Mouse (Mus musculus): ENCODE data around the gene Vmn1r36. TPM values are rescaled to one million over a fixed set of nuclear protein-coding genes. Genes with fewer than 3 reads are reported as not detected.
"Not testable (repeated sequence)": the region's sequence is repeated elsewhere in the genome, so short reads cannot be mapped to it uniquely, and the experiment has no call there.

The Vmn1r36 gene
- polyA plus RNA-seq (2016; fragmentation: Nextera tagmentation; extraction: Ambion mirVana) = not detected in 2 replicates

DNA sequence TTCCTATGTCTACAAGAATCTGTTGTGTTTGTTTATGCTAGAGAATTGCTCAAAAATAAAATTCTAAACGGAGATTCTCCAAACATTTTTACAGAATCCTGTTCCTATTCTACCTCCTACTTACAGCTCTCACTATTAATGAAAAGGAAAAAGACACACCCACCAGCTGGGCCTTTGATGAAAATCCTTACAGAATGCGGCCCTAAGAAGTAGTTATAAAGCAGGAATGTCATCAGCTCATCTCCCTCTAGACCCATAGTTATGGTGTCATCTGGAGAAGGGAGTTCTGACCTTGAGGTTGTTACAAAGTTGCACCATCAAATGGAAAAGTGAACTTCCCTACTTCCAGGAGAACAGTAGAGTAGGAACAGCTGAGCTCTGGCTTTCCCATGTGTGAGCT, at the start of gene Vmn1r36:
TSS of gene Vmn1r36 (minus strand) at position 101 of the 400 bp plus-strand sequence.
- not testable (repeated sequence) for H3K36me3 ChIP-seq; H3K4me3 ChIP-seq (replicated peaks); H3K4me1 ChIP-seq (replicated peaks); H3K9me3 ChIP-seq; H3K27me3 ChIP-seq; ATAC-seq (ENCODE audit: insufficient number of reproducible peaks, insufficient read depth, low FRiP score, low TSS enrichment, low read depth); H3K4me2 ChIP-seq; H3K9ac ChIP-seq (replicated peaks); H3K27ac ChIP-seq
- 73% methylated on average over 2 of the region's 2 CpGs for WGBS

- not testable (repeated sequence) for H3K4me2 ChIP-seq; H3K27me3 ChIP-seq; H3K9ac ChIP-seq (replicated peaks); H3K36me3 ChIP-seq; H3K9me3 ChIP-seq; H3K4me3 ChIP-seq (replicated peaks); H3K27ac ChIP-seq; H3K4me1 ChIP-seq (replicated peaks); ATAC-seq (ENCODE audit: insufficient number of reproducible peaks, insufficient read depth, low FRiP score, low TSS enrichment, low read depth)
Measured at GRCm38 (mm10) chr6:66729082-66729481, 10.1 kb upstream of the Vmn1r36 start, which contains the start of gene Vmn1r37. Vmn1r37 (plus strand) TSS chr6:66729382.

DNA sequence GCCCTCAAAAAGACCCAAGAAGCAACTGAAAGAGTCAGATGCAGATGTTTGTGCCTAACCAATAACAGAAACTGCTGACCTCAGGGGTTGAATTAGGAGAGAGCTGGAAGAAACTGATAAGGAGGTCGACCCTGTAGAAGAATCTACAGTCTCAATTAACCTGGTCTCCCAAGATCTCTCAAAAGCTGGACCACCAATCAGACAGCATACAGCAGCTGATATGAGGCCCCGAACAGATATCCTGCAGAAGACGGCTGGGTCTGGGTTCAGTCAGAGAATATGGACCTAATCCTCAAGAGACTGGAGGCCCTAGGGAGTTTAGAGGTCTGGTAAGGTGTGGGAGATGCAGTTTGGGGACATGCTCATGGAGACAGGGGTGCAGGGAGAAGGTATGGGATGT, 5.1 kb downstream of the Vmn1r36 start:
- no peaks in the 10 kb centered on the region for H3K36me3 ChIP-seq
- H3K27me3 ChIP-seq = no peaks in the 10 kb centered on the region
- no peak overlapping the region for H3K4me3 ChIP-seq (replicated peaks)
- ATAC-seq (ENCODE audit: insufficient number of reproducible peaks, insufficient read depth, low FRiP score, low TSS enrichment, low read depth) = no peak
- no peak overlapping the region for H3K9ac ChIP-seq (replicated peaks)
- H3K4me1 ChIP-seq (replicated peaks) = no peaks in the 10 kb centered on the region
- H3K27ac ChIP-seq = no peak overlapping the region
- H3K4me2 ChIP-seq = no peak overlapping the region
- WGBS = 78% methylated on average over 3 of the region's 3 CpGs
- no peaks in the 10 kb centered on the region for H3K9me3 ChIP-seq

GRCm38 (mm10) chr6:66708901-66709300, 10.1 kb downstream of the Vmn1r36 start:
- no peaks in the 10 kb centered on the region for H3K4me1 ChIP-seq (replicated peaks)
- H3K27ac ChIP-seq = no peak overlapping the region
- H3K27me3 ChIP-seq = no peaks in the 10 kb centered on the region
- H3K36me3 ChIP-seq = no peaks in the 10 kb centered on the region
- no peaks in the 10 kb centered on the region for H3K9me3 ChIP-seq
- no peak overlapping the region for H3K4me2 ChIP-seq
- no peak overlapping the region for H3K4me3 ChIP-seq (replicated peaks)
- ATAC-seq (ENCODE audit: insufficient number of reproducible peaks, insufficient read depth, low FRiP score, low TSS enrichment, low read depth) = no peak
- H3K9ac ChIP-seq (replicated peaks) = no peak overlapping the region

DNA sequence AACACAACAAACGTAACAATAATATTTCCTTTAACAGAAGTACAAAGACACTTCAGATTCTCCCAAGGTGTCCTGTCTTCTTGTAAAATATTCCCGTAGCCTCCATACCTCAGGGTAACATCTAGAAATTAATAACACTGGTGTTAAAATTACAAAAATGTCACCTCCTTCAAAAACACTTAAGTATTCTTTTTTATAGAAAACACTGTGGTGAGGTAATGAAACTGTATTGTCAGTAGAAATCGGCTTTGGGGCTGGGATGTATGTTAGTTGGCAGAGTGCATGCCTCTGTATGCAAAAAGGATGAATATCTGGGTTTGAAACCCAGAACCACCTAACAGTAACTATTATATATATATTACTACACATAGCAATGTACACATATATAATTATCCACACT, 33.2 kb downstream of the Vmn1r36 start, which contains the start of gene Vmn1r35:
TSS of gene Vmn1r35 (minus strand) at position 101 of the 400 bp plus-strand sequence.
- no peaks in the 10 kb centered on the region for H3K4me1 ChIP-seq (replicated peaks)
- no peaks in the 10 kb centered on the region for H3K9me3 ChIP-seq
- ATAC-seq (ENCODE audit: insufficient number of reproducible peaks, insufficient read depth, low FRiP score, low TSS enrichment, low read depth) = no peak
- H3K4me3 ChIP-seq (replicated peaks) = no peak within 1 kb of the TSS
- no peak within 1 kb of the TSS for H3K4me2 ChIP-seq
- no peak within 1 kb of the TSS for H3K9ac ChIP-seq (replicated peaks)
- H3K36me3 ChIP-seq = no peaks in the 10 kb centered on the region
- H3K27me3 ChIP-seq = no peaks in the 10 kb centered on the region
- WGBS = 80% methylated on average over 3 of the region's 3 CpGs
- H3K27ac ChIP-seq = no peak within 1 kb of the TSS

Other genes starting within 250 kb of the Vmn1r36 start
- gene Mad2l1, start 183.8 kb downstream of the Vmn1r36 start, polyA plus RNA-seq (2016; fragmentation: Nextera tagmentation; extraction: Ambion mirVana) = 107 and 113 TPM in 2 replicates
- gene Vmn1r32, start 159.1 kb downstream of the Vmn1r36 start, polyA plus RNA-seq (2016; fragmentation: Nextera tagmentation; extraction: Ambion mirVana) = 0.18 TPM in 1 of 2 replicates, not detected in the other
- not detected in 2 replicates for gene Vmn1r33, start 100.9 kb downstream of the Vmn1r36 start, polyA plus RNA-seq (2016; fragmentation: Nextera tagmentation; extraction: Ambion mirVana)
- gene Vmn1r34, start 75.3 kb downstream of the Vmn1r36 start, polyA plus RNA-seq (2016; fragmentation: Nextera tagmentation; extraction: Ambion mirVana) = not detected in 2 replicates
- gene Vmn1r35, start 33.3 kb downstream of the Vmn1r36 start, polyA plus RNA-seq (2016; fragmentation: Nextera tagmentation; extraction: Ambion mirVana) = not detected in 2 replicates
- not detected in 2 replicates for gene Vmn1r37, start 10.2 kb upstream of the Vmn1r36 start, polyA plus RNA-seq (2016; fragmentation: Nextera tagmentation; extraction: Ambion mirVana)
- not detected in 2 replicates for gene Vmn1r38, start 63.5 kb upstream of the Vmn1r36 start, polyA plus RNA-seq (2016; fragmentation: Nextera tagmentation; extraction: Ambion mirVana)
- gene Vmn1r39, start 91.4 kb upstream of the Vmn1r36 start, polyA plus RNA-seq (2016; fragmentation: Nextera tagmentation; extraction: Ambion mirVana) = not detected in 2 replicates
- 56.2 and 56.9 TPM in 2 replicates for gene Gng12, start 177.2 kb upstream of the Vmn1r36 start, polyA plus RNA-seq (2016; fragmentation: Nextera tagmentation; extraction: Ambion mirVana)